8 mouse cellular contexts compared by ENCODE assay signal in genomic region chr16:33966538-33967282, GRCm38 (mm10). TPM values are rescaled to one million over a fixed set of nuclear protein-coding genes. Genes with fewer than 3 reads are reported as not detected.
DNase-seq lines count a peak whose midpoint lies in the region; ATAC-seq lines count a peak whose summit lies in the region.

Gene Umps (minus strand): TSS chr16:33967038.

- H3K9ac ChIP-seq in hindbrain, embryonic 14.5 days, result peak within 1 kb of the TSS; percentile 62

- ATAC-seq in hindbrain, embryonic 14.5 days (ENCODE audit: low FRiP score), result peak; percentile 94

- no peaks in the 10 kb centered on the region for H3K27me3 ChIP-seq in hindbrain, embryonic 14.5 days (ENCODE audit: control insufficient read depth, insufficient read depth, low read length)

- no peaks in the 10 kb centered on the region for H3K9me3 ChIP-seq in hindbrain, embryonic 14.5 days (ENCODE audit: control insufficient read depth, low read length)

- peaks cover 12% of the 10 kb centered on the region for H3K36me3 ChIP-seq in hindbrain, embryonic 14.5 days (replicated peaks; ENCODE audit: control insufficient read depth, insufficient read depth)

- peak; percentile 89 for DNase-seq in R1 (ENCODE audit: low read depth, low spot score)
- peak; percentile 89 to 92 for DNase-seq in cerebellum, postnatal 14 days
- peak; percentile 71 to 76 for DNase-seq in frontal cortex, postnatal 25 days (ENCODE audit: low spot score in 2 of 2)
- peak; percentile 92 for DNase-seq in hindbrain, embryonic 14.5 days (ENCODE audit: low spot score)
- DNase-seq in left cerebral cortex, adult 11 months (ENCODE audit: low spot score), result peak; percentile 58
- DNase-seq in lung, postnatal 36 days, result peak; percentile 89
- DNase-seq in retina, embryonic 14.5 days (ENCODE audit: low spot score), result peak; percentile 94
- peak; percentile 90 to 91 for DNase-seq in thymus, postnatal 36 days

- H3K4me1 ChIP-seq in hindbrain, embryonic 14.5 days (replicated peaks; ENCODE audit: control insufficient read depth, insufficient read depth, low read length), result peaks cover 12% of the 10 kb centered on the region

- peak within 1 kb of the TSS; percentile 56 for H3K4me3 ChIP-seq in hindbrain, embryonic 14.5 days (replicated peaks; ENCODE audit: low read length)

- 1% methylated on average over 44 of the region's 44 CpGs for WGBS in hindbrain, embryonic 14.5 days

- peak within 1 kb of the TSS; percentile 70 for H3K27ac ChIP-seq in hindbrain, embryonic 14.5 days

- peak within 1 kb of the TSS; percentile 56 for H3K4me2 ChIP-seq in hindbrain, embryonic 14.5 days (replicated peaks)

RNA-seq across cellular contexts. Expression of gene Umps, which starts in this region (rescaled TPM):
- polyA plus RNA-seq in hindbrain, embryonic 14.5 days (2014; fragmentation: Nextera tagmentation; extraction: Ambion mirVana), result 24.2 and 28.5 TPM in 2 replicates

Comparison
In these comparisons a context has a peak if more than half of its experiments do, and no peak if none do; other contexts are left out.
1. Peak in every context shown above with its lines: DNase-seq, ATAC-seq, H3K4me3 ChIP-seq and H3K27ac ChIP-seq.